29 mouse cellular contexts compared by ENCODE assay signal in genomic region chr16:38798957-38799450, GRCm38 (mm10). TPM values are rescaled to one million over a fixed set of nuclear protein-coding genes. Genes with fewer than 3 reads are reported as not detected.
DNase-seq lines count a peak whose midpoint lies in the region; ATAC-seq and TF ChIP-seq lines count a peak whose summit lies in the region.
"Had no signal": no experiment of that assay in that cellular context is flagged by ENCODE, and none has a peak within 500 bp of the region (broad histone marks: within the 10 kb centered on the region; RNA-seq: fewer than 3 reads in every experiment).

No protein-coding gene starts in this region.

- no peak for TF ChIP-seq CTCF in lung, adult 2 months (IDR thresholded peaks at IDR 0.05; ENCODE audit: insufficient read depth, low read length)
- TF ChIP-seq CTCF in lung, postnatal 0 days (IDR thresholded peaks at IDR 0.05), result no peak

- H3K9ac ChIP-seq in lung, embryonic 15.5 days, result no peak overlapping the region
- H3K9ac ChIP-seq in lung, postnatal 0 days (replicated peaks; ENCODE audit: low read depth), result no peak overlapping the region
- H3K9ac ChIP-seq: embryonic facial prominence, embryonic 12.5 days; forebrain, embryonic 13.5 days had no signal

- no peak for TF ChIP-seq EP300 in lung, postnatal 0 days (IDR thresholded peaks at IDR 0.05)

- H3K4me3 ChIP-seq in lung, adult 2 months (replicated peaks; ENCODE audit: extremely low read depth, low read depth, low read length), result peak overlapping the region; percentile 36
- no peak overlapping the region for H3K4me3 ChIP-seq in lung, embryonic 15.5 days
- H3K4me3 ChIP-seq in lung, postnatal 0 days (ENCODE audit: low read depth, low read length), result no peak overlapping the region
- H3K4me3 ChIP-seq: embryonic facial prominence, embryonic 10.5 days; embryonic facial prominence, embryonic 12.5 days; forebrain, embryonic 13.5 days had no signal

- no peaks in the 10 kb centered on the region for H3K36me3 ChIP-seq in lung, embryonic 15.5 days
- no peaks in the 10 kb centered on the region for H3K36me3 ChIP-seq in lung, postnatal 0 days (ENCODE audit: insufficient read depth, low read length)
- H3K36me3 ChIP-seq: embryonic facial prominence, embryonic 10.5 days; embryonic facial prominence, embryonic 12.5 days; G1E had no signal

- WGBS in lung, adult 2 months, result 46% methylated on average over 3 of the region's 3 CpGs
- WGBS in lung, embryonic 15.5 days, result 25% methylated on average over 3 of the region's 3 CpGs
- WGBS in lung, postnatal 0 days, result 39% methylated on average over 3 of the region's 3 CpGs

- peak; percentile 43; the same call in 1 of the 2 replicates for ATAC-seq in lung, embryonic 15.5 days (ENCODE audit: borderline replicate concordance, extremely low read depth, low FRiP score, low TSS enrichment)
- ATAC-seq in lung, postnatal 0 days, result peak; percentile 44
- ATAC-seq: activated CD4-positive, CD25-positive, alpha-beta regulatory T cell, adult 4 months; CD4-positive, CD25-positive, alpha-beta regulatory T cell, adult 4 months; forebrain, embryonic 13.5 days; Patski had no signal

- no peaks in the 10 kb centered on the region for H3K27me3 ChIP-seq in lung, embryonic 15.5 days
- no peaks in the 10 kb centered on the region for H3K27me3 ChIP-seq in lung, postnatal 0 days (replicated peaks; ENCODE audit: insufficient read depth, low read length)
- H3K27me3 ChIP-seq: CH12.LX; embryonic facial prominence, embryonic 12.5 days; forebrain, embryonic 13.5 days had no signal

- no peaks in the 10 kb centered on the region; the same call in 1 of the 2 replicates for H3K4me1 ChIP-seq in lung, adult 2 months (ENCODE audit: control insufficient read depth, insufficient read depth, low read length)
- H3K4me1 ChIP-seq in lung, embryonic 15.5 days, result peaks cover 15% of the 10 kb centered on the region
- H3K4me1 ChIP-seq in lung, postnatal 0 days (ENCODE audit: insufficient read depth, low read depth, low read length), result no peaks in the 10 kb centered on the region
- H3K4me1 ChIP-seq: forebrain, embryonic 13.5 days had no signal

- H3K4me2 ChIP-seq in lung, embryonic 15.5 days, result no peak overlapping the region; the same call in 1 of the 2 replicates
- no peak overlapping the region for H3K4me2 ChIP-seq in lung, postnatal 0 days (replicated peaks; ENCODE audit: low read depth, low read length)
- H3K4me2 ChIP-seq: embryonic facial prominence, embryonic 12.5 days; forebrain, embryonic 13.5 days had no signal

- no peak for TF ChIP-seq POLR2A in lung, adult 2 months (IDR thresholded peaks at IDR 0.05; ENCODE audit: borderline replicate concordance, extremely low read depth, low read depth, low read length)

- peak overlapping the region; percentile 18; the same call in 1 of the 2 replicates for H3K27ac ChIP-seq in lung, embryonic 15.5 days
- no peak overlapping the region for H3K27ac ChIP-seq in lung, postnatal 0 days (ENCODE audit: low read length)
- H3K27ac ChIP-seq: embryonic facial prominence, embryonic 10.5 days; embryonic facial prominence, embryonic 12.5 days; forebrain, embryonic 13.5 days had no signal

- peak; percentile 41 for DNase-seq in heart, adult 11 months
- DNase-seq in heart, adult 18-20 months, result no peak
- no peak for DNase-seq in lung, adult 2 months
- no peak for DNase-seq in lung, postnatal 25 days (ENCODE audit: low spot score)
- no peak for DNase-seq in lung, adult 18-20 months
- peak; percentile 59 for DNase-seq in lung, postnatal 0 days (ENCODE audit: low spot score)
- no peak for DNase-seq in lung, postnatal 14 days
- DNase-seq: adrenal gland, adult 8-10 months; adrenal gland, postnatal 14 days; adrenal gland, postnatal 36 days; B cell, adult 2 months; cerebellum, adult 11-12 months; cerebellum, adult 2 months; cerebellum, adult 9-10 months; cerebellum, postnatal 10 days; cerebellum, postnatal 25 days had no signal

- no peaks in the 10 kb centered on the region for H3K9me3 ChIP-seq in lung, embryonic 15.5 days
- no peaks in the 10 kb centered on the region for H3K9me3 ChIP-seq in lung, postnatal 0 days (ENCODE audit: low read length)
- H3K9me3 ChIP-seq: embryonic facial prominence, embryonic 10.5 days; embryonic facial prominence, embryonic 12.5 days; forebrain, embryonic 13.5 days; G1E had no signal

RNA-seq across cellular contexts. Expression of gene Upk1b, which starts 1.1 kb away (rescaled TPM):
- 1 to 10 TPM; 2.5 to 6.2 TPM for total RNA-seq in heart, adult 18-20 months (2021)
- polyA plus RNA-seq in lung, adult 2 months (2012; rRNA removed), result 36.4 and 68.1 TPM in 2 replicates
- 13.7 and 15.3 TPM in 2 replicates for polyA plus RNA-seq in lung, embryonic 15.5 days (2015; fragmentation: Nextera tagmentation; extraction: Ambion mirVana)
- 61.3 and 71.6 TPM in 2 replicates for polyA plus RNA-seq in lung, postnatal 0 days (2015; fragmentation: Nextera tagmentation; extraction: Ambion mirVana)
- total RNA-seq: CH12.LX had no signal
- polyA plus RNA-seq: activated CD4-positive, CD25-positive, alpha-beta regulatory T cell, adult 4 months; CD4-positive, CD25-positive, alpha-beta regulatory T cell, adult 4 months; forebrain, embryonic 13.5 days; G1E; Patski had no signal

RNA-seq across cellular contexts. Expression of gene 4930435E12Rik, which starts 29.5 kb away (rescaled TPM):
- total RNA-seq in heart, adult 18-20 months (2021), result not detected
- polyA plus RNA-seq in lung, adult 2 months (2012; rRNA removed), result not detected in 2 replicates
- polyA plus RNA-seq in lung, embryonic 15.5 days (2015; fragmentation: Nextera tagmentation; extraction: Ambion mirVana), result not detected in 2 replicates
- not detected in 2 replicates for polyA plus RNA-seq in lung, postnatal 0 days (2015; fragmentation: Nextera tagmentation; extraction: Ambion mirVana)
- total RNA-seq: adrenal gland, adult 18-20 months; adrenal gland, adult 8-10 months; adrenal gland, postnatal 14 days; adrenal gland, postnatal 36 days; CH12.LX had no signal
- polyA plus RNA-seq: activated CD4-positive, CD25-positive, alpha-beta regulatory T cell, adult 4 months; CD4-positive, CD25-positive, alpha-beta regulatory T cell, adult 4 months; cerebellum, adult 2 months; cortical plate, adult 2 months; embryonic facial prominence, embryonic 10.5 days; embryonic facial prominence, embryonic 12.5 days; embryonic facial prominence, embryonic 14.5 days; forebrain, embryonic 11.5 days; forebrain, embryonic 13.5 days; G1E; Patski had no signal

RNA-seq across cellular contexts. Expression of gene B4galt4, which starts 56.9 kb away (rescaled TPM):
- total RNA-seq in heart, adult 18-20 months (2021), result 10 to 100 TPM; 10.3 to 16.1 TPM
- polyA plus RNA-seq in lung, adult 2 months (2012; rRNA removed), result 18.0 and 21.4 TPM in 2 replicates
- 37.4 TPM in 2 replicates for polyA plus RNA-seq in lung, embryonic 15.5 days (2015; fragmentation: Nextera tagmentation; extraction: Ambion mirVana)
- polyA plus RNA-seq in lung, postnatal 0 days (2015; fragmentation: Nextera tagmentation; extraction: Ambion mirVana), result 49.0 and 50.0 TPM in 2 replicates
- total RNA-seq: CH12.LX, G1E had no signal
- polyA plus RNA-seq: G1E had no signal

Comparison
In these comparisons a context has a peak if more than half of its experiments do, and no peak if none do; other contexts are left out.
1. DNase-seq: peak in heart, adult 11 months (single experiment) and lung, postnatal 0 days (single experiment); none in heart, adult 18-20 months (0 of 2), lung, adult 2 months (single experiment), lung, postnatal 25 days (single experiment), lung, adult 18-20 months (0 of 2) and lung, postnatal 14 days (single experiment).